Mouse (Mus musculus) small intestine, adult 2 months (tissue): ENCODE results near the gene Pou6f2. TPM values are rescaled to one million over a fixed set of nuclear protein-coding genes. Genes with fewer than 3 reads are reported as not detected.

ENCODE experiments used
- H3K27ac ChIP-seq: fragments of 200-500 bp; 2 replicates; pipeline ENCODE4 v1.5.1; 2012; ENCODE audit warnings: low read depth, low read length, control low read depth, inconsistent platforms; ENCODE audit not compliant: insufficient read depth
- H3K27me3 ChIP-seq: fragments of 200-500 bp; 2 replicates; pipeline ENCODE4 v1.6.1; 2012; ENCODE audit warnings: mild to moderate bottlenecking, moderate library complexity, low read length, inconsistent platforms; ENCODE audit not compliant: control insufficient read depth, insufficient read depth
- H3K36me3 ChIP-seq: fragments of 200-500 bp; 2 replicates; pipeline ENCODE4 v1.6.1; 2012; ENCODE audit warnings: mild to moderate bottlenecking, low read length, control low read depth, inconsistent platforms; ENCODE audit not compliant: control insufficient read depth, insufficient read depth
- H3K4me1 ChIP-seq: fragments of 200-500 bp; 2 replicates; pipeline ENCODE4 v1.6.1; 2012; ENCODE audit warnings: low read length, inconsistent platforms, mixed read lengths; ENCODE audit not compliant: control insufficient read depth, insufficient read depth, insufficient read length
- H3K4me3 ChIP-seq: fragments of 200-500 bp; 2 replicates; pipeline ENCODE4 v1.5.1; 2012; ENCODE audit warnings: low read depth, mild to moderate bottlenecking, control low read depth, inconsistent platforms, low read length, moderate library complexity
- CTCF ChIP-seq: fragments of 200-500 bp; IDR thresholded peaks from 2 replicates; pipeline ENCODE4 v1.5.1; 2012; ENCODE audit warnings: low read depth, mild to moderate bottlenecking, control low read depth, inconsistent platforms, low read length, moderate library complexity, mixed read lengths; ENCODE audit not compliant: insufficient replicate concordance, insufficient read length; ENCODE audit errors: extremely low read depth
- POLR2A ChIP-seq: fragments of 200-500 bp; IDR thresholded peaks from 2 replicates; pipeline ENCODE4 v1.6.1; 2012; ENCODE audit warnings: low read depth, mild to moderate bottlenecking, control low read depth, inconsistent platforms, low read length, moderate library complexity
- WGBS: fragments of 180-500 bp; shearing (Covaris S2); methylation state at CpG from one replicate; pipeline ENCODE4 v1.1.7; 2018; 5-methylcytosine and 5-hydroxymethylcytosine counted together
- polyA plus RNA-seq: library from polyadenylated mRNA; depleted of rRNA; stranded (reverse); fragments of >200 nt; gene quantifications from 2 replicates; pipeline ENCODE4 v1.2.3, GENCODE M21; 2012

Gene Pou6f2
- polyA plus RNA-seq, 1 experiment, result not detected

DNA sequence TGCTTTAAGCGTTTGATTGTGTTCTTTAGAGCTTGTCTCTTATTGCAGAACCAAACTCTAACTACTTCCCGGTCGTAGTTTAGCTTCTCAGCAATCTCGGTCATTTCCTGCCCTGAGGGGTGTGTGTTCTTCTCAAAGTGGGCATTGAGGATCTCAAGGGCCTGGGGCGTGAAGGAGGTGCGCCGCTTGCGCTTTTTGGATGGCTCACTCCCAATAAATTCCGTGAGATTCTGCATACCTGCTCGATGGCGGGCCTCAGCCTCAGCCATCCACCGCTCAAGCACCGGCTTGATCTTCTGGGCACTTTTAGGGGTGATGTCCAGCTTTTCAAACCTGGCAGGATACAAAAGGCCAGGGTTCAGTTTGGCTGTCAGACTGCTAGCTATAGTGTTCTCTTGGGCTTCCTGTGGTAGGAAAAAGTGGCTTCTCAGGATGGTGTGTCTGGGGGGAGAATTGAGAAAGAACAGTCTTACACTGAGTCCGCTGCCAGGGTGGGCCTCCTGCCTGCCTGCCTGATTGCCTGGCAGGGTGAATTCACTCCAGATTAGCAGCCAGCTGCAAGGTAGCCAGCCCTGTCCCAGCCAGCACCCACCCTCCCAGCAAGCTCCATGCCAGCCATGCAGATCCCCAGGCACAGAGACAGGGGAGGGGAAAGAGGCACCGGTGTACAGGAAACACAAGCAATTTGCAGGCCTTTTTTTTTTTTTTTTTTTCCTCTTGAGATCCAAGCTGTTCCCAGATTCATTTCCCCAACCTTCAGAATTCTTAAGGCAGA is 272.1 kb downstream of the Pou6f2 start:
- Histone ChIP-seq H3K36me3 (no peaks in the 10 kb centered on the region), H3K27me3 (no peaks in the 10 kb centered on the region), H3K4me3 (no peak overlapping the region), H3K27ac (no peak overlapping the region), H3K4me1 (no peaks in the 10 kb centered on the region)
- WGBS, result 83% methylated on average over 15 of the region's 15 CpGs
- TF ChIP-seq CTCF, result no peak
- TF ChIP-seq POLR2A, result no peak

DNA sequence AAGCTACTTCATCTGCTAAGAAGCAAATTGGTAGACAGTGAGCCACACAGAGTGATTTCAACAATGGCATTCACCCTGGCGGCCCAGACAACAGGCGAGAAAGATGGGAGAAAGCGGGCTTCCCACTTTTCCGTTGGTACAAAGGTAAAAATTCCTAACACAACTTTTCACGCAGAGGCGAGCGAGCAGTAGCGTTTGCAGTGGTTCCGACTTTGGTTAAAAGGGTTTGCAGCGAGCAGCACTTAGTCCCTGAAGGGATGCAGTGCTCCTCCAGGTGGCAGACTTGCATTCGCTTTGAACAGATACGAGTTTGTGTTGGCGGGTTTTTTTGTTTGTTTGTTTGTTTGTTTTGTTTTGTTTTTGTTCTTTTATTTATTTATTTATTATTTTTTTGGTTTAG is 273.1 kb downstream of the Pou6f2 start:
- WGBS, result 17% methylated on average over 13 of the region's 13 CpGs
- H3K27me3 ChIP-seq, result no peaks in the 10 kb centered on the region
- no peak overlapping the region for H3K4me3 ChIP-seq
- no peaks in the 10 kb centered on the region for H3K36me3 ChIP-seq
- no peaks in the 10 kb centered on the region for H3K4me1 ChIP-seq
- no peak overlapping the region for H3K27ac ChIP-seq
- TF ChIP-seq CTCF (peak; percentile 35; the same call in 1 of the 2 replicates), POLR2A (no peak)

DNA sequence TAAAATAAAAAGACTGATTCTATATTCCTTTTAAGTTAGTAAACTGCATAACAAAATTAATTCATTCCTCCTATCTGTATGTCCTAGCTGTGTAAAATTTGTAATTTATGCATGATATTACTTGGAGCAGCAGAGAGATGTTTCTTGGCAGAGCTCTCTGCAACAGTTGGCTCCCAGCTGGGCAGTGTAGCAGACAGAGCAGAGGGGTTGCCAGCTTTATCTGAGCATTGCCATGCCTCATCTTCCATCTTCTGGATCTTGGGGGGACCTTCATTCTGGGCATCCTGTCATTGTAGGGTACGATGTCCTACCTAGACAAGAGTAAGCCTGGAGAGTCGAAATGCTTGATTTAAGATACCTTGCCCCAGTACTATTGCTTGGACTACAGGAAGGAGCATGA is 277.1 kb downstream of the Pou6f2 start:
- Histone ChIP-seq H3K4me3 (no peak overlapping the region), H3K4me1 (no peaks in the 10 kb centered on the region), H3K27ac (no peak overlapping the region), H3K36me3 (no peaks in the 10 kb centered on the region), H3K27me3 (no peaks in the 10 kb centered on the region)
- 91% methylated on average over 2 of the region's 2 CpGs for WGBS
- TF ChIP-seq POLR2A, result no peak
- TF ChIP-seq CTCF, result no peak

DNA sequence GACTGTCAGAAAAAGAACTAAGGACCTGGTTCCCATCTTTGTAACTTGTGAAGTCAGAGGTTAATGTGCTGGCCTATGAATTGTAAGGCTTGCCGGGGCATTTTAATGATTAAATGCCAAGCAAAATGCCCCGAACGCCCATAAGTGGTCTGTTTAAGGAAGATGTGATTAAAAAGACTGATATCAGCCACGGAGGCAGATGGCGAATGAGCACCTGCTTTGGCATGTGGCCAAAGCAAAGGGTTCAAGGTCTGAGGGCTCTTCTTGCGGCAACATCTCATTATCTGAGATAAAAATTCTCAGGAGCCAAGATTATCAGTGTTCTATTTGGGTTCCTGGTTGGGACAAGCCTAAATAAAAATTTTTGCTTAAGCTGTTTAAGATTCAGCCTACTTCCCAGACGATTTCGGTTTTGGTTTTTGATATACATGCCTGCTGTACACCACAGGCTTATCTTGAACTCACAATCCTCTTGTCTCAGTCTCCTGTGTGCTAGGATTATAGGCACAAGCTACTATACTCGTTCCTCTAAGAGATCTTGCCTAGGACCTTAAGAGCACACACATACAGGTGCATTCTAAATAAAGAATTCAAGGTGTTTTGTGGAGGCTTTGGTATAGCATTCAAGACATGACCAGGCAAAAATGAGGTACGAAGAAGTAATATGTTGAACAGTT is 315.9 kb downstream of the Pou6f2 start:
- Histone ChIP-seq H3K27ac (no peak overlapping the region), H3K4me3 (no peak overlapping the region), H3K27me3 (no peaks in the 10 kb centered on the region), H3K36me3 (no peaks in the 10 kb centered on the region), H3K4me1 (no peaks in the 10 kb centered on the region)
- TF ChIP-seq POLR2A (no peak), CTCF (no peak)
- WGBS, result 21% methylated on average over 10 of the region's 10 CpGs
